Mouse (Mus musculus): ENCODE measurements around the gene Gm3055. TPM values are rescaled to one million over a fixed set of nuclear protein-coding genes. Genes with fewer than 3 reads are reported as not detected.
"Not testable (repeated sequence)": the region's sequence is repeated elsewhere in the genome, so short reads cannot be mapped to it uniquely, and the experiment has no call there.

Gm3055 gene
- under 1 TPM in 1 of 2 experiments, not detected in 1; 0.38 TPM for total RNA-seq (2021)
- long read RNA-seq, experiment 1: 0 reads
- long read RNA-seq, experiment 2: 0 reads

DNA sequence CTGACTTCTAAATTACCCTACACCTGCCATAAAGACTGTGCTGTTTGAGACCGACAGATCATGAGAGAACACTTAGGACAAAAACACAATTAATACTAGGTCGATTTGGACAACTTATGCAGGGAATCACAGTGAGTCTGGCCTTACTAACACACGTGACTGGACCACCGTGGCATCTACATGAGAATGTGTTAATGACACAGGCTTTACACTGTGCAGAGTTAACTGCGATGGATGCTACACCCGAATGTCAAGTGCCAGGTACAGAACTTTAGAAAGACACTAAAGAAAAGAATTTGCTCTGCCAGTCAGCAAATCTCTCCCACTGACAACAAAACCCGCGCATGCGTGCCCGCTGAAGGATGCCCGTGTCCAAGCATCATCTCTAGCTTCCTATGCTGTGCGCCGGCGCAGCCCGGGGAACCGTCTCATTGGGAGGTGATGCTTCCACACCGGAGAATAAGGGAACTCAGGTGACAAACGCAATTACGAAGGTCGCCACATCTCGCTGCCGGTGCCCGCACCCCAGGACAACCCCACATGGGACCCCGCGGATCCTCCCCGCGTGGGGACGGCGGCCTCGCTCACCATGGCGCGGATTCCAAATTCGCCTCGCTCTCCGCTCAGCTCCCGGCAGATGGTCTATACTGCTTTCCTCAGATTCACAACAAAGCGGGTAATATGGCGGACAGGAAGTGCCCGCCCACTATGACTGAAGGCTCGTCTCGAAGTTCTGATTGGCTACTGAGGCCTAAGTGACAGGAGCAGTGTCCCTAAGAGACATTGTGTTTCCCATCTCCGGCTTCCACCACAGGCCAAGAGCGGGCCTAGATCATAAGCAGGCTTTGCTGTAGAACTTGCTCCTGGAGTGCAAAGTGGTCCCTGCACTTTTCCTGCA lies at the start of gene Gm3055:
Gm3055 (minus strand) TSS at position 656 of the 898 bp plus-strand sequence.
- DNase-seq; intact Hi-C loops (cut with DNase I): not testable (repeated sequence)

DNA sequence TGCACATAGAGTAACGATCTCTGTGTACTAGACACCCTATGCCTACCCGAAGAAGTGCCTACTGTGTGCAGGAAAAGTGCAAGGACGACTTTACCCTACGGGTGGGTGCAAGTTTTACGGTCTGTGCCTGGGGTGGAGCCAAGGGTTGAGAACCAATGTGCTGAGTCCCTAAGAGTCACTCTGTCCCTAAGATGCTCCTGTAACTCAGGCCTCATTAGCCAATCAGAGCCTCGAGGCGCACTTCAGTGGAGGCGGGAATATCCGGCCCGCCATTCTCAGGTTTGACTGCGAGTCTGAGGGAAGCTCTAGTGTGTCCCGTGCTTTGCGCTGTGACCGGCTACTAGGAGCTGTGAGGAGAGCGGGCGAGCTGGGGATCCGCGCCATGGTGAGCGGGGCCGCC lies 40.9 kb upstream of the Gm3055 start, which contains the start of gene Gm4767:
Gm4767 (plus strand) TSS at position 288 of the 400 bp plus-strand sequence.
- intact Hi-C loops (cut with DNase I); DNase-seq: not testable (repeated sequence)

DNA sequence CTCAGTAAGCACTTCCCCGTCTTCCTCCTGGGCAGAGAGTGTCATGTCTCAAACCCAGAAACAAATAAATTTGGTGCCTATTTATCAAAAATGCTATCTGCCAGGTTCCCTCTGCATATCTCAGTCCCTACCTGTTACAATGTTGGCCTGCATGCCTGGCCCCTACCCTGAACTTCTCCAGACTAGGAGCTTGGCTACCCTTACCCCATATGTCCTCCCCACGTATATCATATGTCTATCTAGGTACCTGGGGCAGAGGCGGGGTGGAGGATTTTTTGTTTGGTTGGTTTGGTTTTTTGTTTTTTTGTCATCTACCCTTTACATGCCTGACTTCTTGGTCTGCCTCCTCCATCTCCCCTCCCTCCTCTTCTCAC lies 430 bp upstream of the Gm3055 start:
- intact Hi-C loops (cut with DNase I); DNase-seq: not testable (repeated sequence)

DNA sequence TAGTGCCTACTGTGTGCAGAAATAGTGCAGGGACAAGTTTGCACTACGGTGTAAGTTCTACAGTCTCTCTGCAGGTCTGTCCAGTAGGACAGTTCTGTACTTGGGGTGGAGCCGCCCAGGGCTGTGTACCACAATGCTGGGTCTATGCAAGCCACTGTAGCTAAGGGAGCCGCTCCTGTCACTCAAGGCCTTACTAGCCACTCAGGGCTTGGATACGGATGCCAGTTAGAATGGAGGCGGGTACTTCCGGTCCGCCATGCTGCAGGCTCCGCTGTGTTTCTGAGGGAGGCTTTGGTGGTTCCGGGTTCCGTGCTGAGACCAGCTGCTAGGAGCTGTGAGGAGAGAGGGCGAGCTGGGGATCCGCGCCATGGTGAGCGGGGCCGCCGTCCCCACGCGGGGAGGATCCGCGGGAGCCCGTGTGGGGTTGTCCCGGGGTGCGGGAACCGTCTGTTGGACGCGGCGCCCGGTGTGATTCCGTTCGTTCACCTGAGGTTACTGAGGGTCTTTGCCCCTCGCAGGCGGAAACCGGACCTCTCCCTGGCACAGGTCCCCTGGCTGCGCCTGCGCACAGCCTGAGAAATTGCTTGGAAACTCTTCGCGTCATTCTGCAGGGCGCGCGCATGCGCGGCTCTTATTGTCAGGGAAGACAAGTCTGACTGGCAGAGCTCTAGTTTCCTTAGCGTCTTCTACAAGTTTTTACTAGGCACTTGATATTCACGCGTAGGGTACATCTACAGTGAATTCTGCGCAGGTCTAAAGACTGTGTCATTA lies 66.2 kb downstream of the Gm3055 start, which contains the start of gene Zfp433:
Zfp433 (plus strand) TSS at position 295 of the 771 bp plus-strand sequence.
- intact Hi-C loops (cut with DNase I); DNase-seq: not testable (repeated sequence)

Other genes starting within 250 kb of the Gm3055 start
- gene Gna15, start 246.9 kb downstream of the Gm3055 start, total RNA-seq (2021): under 1 TPM in 1 of 2 experiments, not detected in 1; 0.20 TPM
- gene Gna11, start 226.0 kb downstream of the Gm3055 start, total RNA-seq (2021): 10 to 100 TPM; 23.6 TPM
- gene Aes, start 211.7 kb downstream of the Gm3055 start, total RNA-seq (2021): 100 to 1,000 TPM; 847 to 848 TPM
- gene Tle2, start 196.6 kb downstream of the Gm3055 start, total RNA-seq (2021): 1 to 10 TPM; 4.4 to 4.7 TPM
- gene Tle6, start 170.1 kb downstream of the Gm3055 start, total RNA-seq (2021): 1 to 10 TPM; 4.2 to 4.9 TPM
- 1 to 10 TPM; 2.3 TPM for gene BC025920, start 164.9 kb downstream of the Gm3055 start, total RNA-seq (2021)
- 1 to 10 TPM; 3.5 to 4.1 TPM for gene Sirt6, start 143.4 kb downstream of the Gm3055 start, total RNA-seq (2021)
- gene Ankrd24, start 142.6 kb downstream of the Gm3055 start, total RNA-seq (2021): 1 to 10 TPM; 7.0 to 8.7 TPM
- 1 to 10 TPM; 1.2 to 1.6 TPM for gene Gm10778, start 122.1 kb downstream of the Gm3055 start, total RNA-seq (2021)
- gene Zfp433, start 66.3 kb downstream of the Gm3055 start, total RNA-seq (2021): 1 to 10 TPM; 4.4 to 6.0 TPM
- 1 to 10 TPM in 1 of 2 experiments, under 1 TPM in 1; 0.52 to 1.1 TPM for gene Gm4767, start 41.0 kb upstream of the Gm3055 start, total RNA-seq (2021)
- gene Gm32687, start 92.8 kb upstream of the Gm3055 start, total RNA-seq (2021): 1 to 10 TPM; 1.1 to 1.9 TPM
- gene Zfp781, start 159.3 kb upstream of the Gm3055 start, total RNA-seq (2021): under 1 TPM; 0.33 to 0.42 TPM

Data from gastrocnemius, postnatal 36 days (tissue).